Mouse (Mus musculus): ENCODE measurements around the gene Myrfl.

GRCm38 (mm10) chr10:116933794-116934193, 37.1 kb upstream of the Myrfl start:
- TF ChIP-seq CTCF (IDR thresholded peaks at IDR 0.05; ENCODE audit: low read depth) (no peak), EP300 (IDR thresholded peaks at IDR 0.05; ENCODE audit: low read depth) (no peak)
